In the genomic region with DNA sequence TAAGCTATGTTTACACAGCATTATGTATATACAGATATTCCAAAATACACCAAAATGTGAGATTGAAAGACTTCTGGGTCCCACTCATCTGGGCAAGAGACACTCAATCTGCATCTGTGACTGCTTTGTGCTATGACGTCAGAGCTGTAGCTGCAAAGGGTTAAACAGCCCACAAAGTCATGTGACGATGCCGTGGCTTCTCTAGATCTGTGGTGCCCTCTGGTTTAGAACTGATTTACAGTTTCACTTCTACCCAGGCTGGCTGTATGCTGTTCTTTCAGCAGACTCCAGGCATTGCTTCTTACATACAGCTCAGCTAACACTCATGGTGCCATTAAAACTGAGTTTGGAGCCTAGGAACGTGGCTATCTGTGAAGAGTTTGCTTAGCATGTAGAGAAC, we compare ENCODE assay signal across 7 mouse cellular contexts. TPM values are rescaled to one million over a fixed set of nuclear protein-coding genes. Genes with fewer than 3 reads are reported as not detected.
DNase-seq lines count a peak whose midpoint lies in the region; ATAC-seq and TF ChIP-seq lines count a peak whose summit lies in the region.

No protein-coding gene starts in this region.

- peak; percentile 67 for TF ChIP-seq EP300 in CH12.LX (IDR thresholded peaks at IDR 0.05; ENCODE audit: low read length)
- no peak for TF ChIP-seq EP300 in stomach, postnatal 0 days (optimal IDR thresholded peaks at IDR 0.05)

- H3K4me2 ChIP-seq in limb, embryonic 13.5 days (replicated peaks): no peak overlapping the region
- H3K4me2 ChIP-seq in CH12.LX (ENCODE audit: insufficient read depth, low read depth, poor library complexity, severe bottlenecking): peak overlapping the region; percentile 9; the same call in 1 of the 2 replicates
- H3K4me2 ChIP-seq in intestine, postnatal 0 days (replicated peaks; ENCODE audit: low read depth): no peak overlapping the region
- H3K4me2 ChIP-seq in stomach, postnatal 0 days (replicated peaks; ENCODE audit: low read depth): no peak overlapping the region
- no peak overlapping the region for H3K4me2 ChIP-seq in midbrain, embryonic 13.5 days (replicated peaks)
- no peak overlapping the region for H3K4me2 ChIP-seq in midbrain, embryonic 16.5 days (ENCODE audit: low read length)

- H3K27me3 ChIP-seq in limb, embryonic 13.5 days: no peaks in the 10 kb centered on the region
- no peaks in the 10 kb centered on the region for H3K27me3 ChIP-seq in limb, embryonic 10.5 days (ENCODE audit: low read depth, poor library complexity, severe bottlenecking)
- no peaks in the 10 kb centered on the region for H3K27me3 ChIP-seq in CH12.LX (replicated peaks)
- H3K27me3 ChIP-seq in intestine, postnatal 0 days (replicated peaks; ENCODE audit: control insufficient read depth, insufficient read depth, low read length): no peaks in the 10 kb centered on the region
- no peaks in the 10 kb centered on the region for H3K27me3 ChIP-seq in stomach, postnatal 0 days (ENCODE audit: control insufficient read depth, insufficient read depth, low read length)
- H3K27me3 ChIP-seq in midbrain, embryonic 13.5 days: no peaks in the 10 kb centered on the region
- H3K27me3 ChIP-seq in midbrain, embryonic 16.5 days (ENCODE audit: control insufficient read depth, insufficient read depth, low read depth, low read length): no peaks in the 10 kb centered on the region

- in situ Hi-C loops in CH12.LX (cut with MboI; ENCODE audit: low pct_ligation_motif_present, low pct_unique_long_range_greater_than_20kb, low sequenced_read_pairs): no loop called here

- peak; percentile 46 for TF ChIP-seq RAD21 in CH12.LX (IDR thresholded peaks at IDR 0.05; ENCODE audit: low read depth, low read length)

- H3K36me3 ChIP-seq in limb, embryonic 13.5 days: peaks cover 97% of the 10 kb centered on the region
- H3K36me3 ChIP-seq in limb, embryonic 10.5 days: peaks cover 99% of the 10 kb centered on the region
- H3K36me3 ChIP-seq in CH12.LX (replicated peaks in 1 of 2; ENCODE audit: control insufficient read depth in 1 of 2, insufficient read depth in 1 of 2, low read length in 1 of 2): peaks cover 78 to 94% of the 10 kb centered on the region in 2 experiments
- H3K36me3 ChIP-seq in intestine, postnatal 0 days (ENCODE audit: control insufficient read depth, insufficient read depth): peaks cover 84% of the 10 kb centered on the region
- H3K36me3 ChIP-seq in stomach, postnatal 0 days (ENCODE audit: control insufficient read depth, insufficient read depth, low read length): peaks cover 43% of the 10 kb centered on the region
- H3K36me3 ChIP-seq in midbrain, embryonic 13.5 days: peaks cover 91% of the 10 kb centered on the region
- H3K36me3 ChIP-seq in midbrain, embryonic 16.5 days (ENCODE audit: control insufficient read depth, insufficient read depth, low read length): peaks cover 52% of the 10 kb centered on the region

- no peak overlapping the region for H3K27ac ChIP-seq in limb, embryonic 13.5 days
- H3K27ac ChIP-seq in limb, embryonic 10.5 days: no peak overlapping the region
- H3K27ac ChIP-seq in CH12.LX (ENCODE audit: insufficient read depth, low read depth): 0 out of 2 replicates have a peak overlapping the region, but pooled peaks have one; percentile 4
- no peak overlapping the region for H3K27ac ChIP-seq in intestine, postnatal 0 days (ENCODE audit: low read depth, low read length)
- H3K27ac ChIP-seq in stomach, postnatal 0 days (replicated peaks): no peak overlapping the region
- H3K27ac ChIP-seq in midbrain, embryonic 13.5 days: no peak overlapping the region
- H3K27ac ChIP-seq in midbrain, embryonic 16.5 days (ENCODE audit: low read length): no peak overlapping the region

- no peak for TF ChIP-seq POLR2A in CH12.LX (IDR thresholded peaks at IDR 0.05; ENCODE audit: low read depth, low read length)

- 66% methylated on average over 4 of the region's 4 CpGs for WGBS in limb, embryonic 13.5 days
- 74% methylated on average over 4 of the region's 4 CpGs for WGBS in limb, embryonic 10.5 days
- 59% methylated on average over 4 of the region's 4 CpGs for WGBS in intestine, postnatal 0 days
- WGBS in stomach, postnatal 0 days: 59% methylated on average over 4 of the region's 4 CpGs
- WGBS in midbrain, embryonic 13.5 days: 78% methylated on average over 4 of the region's 4 CpGs
- 79% methylated on average over 4 of the region's 4 CpGs for WGBS in midbrain, embryonic 16.5 days

- no peak; the same call in 1 of the 2 replicates for ATAC-seq in limb, embryonic 13.5 days (ENCODE audit: low FRiP score, low read depth)
- no peak for ATAC-seq in intestine, postnatal 0 days
- no peak for ATAC-seq in stomach, postnatal 0 days (ENCODE audit: low FRiP score, low TSS enrichment)
- ATAC-seq in midbrain, embryonic 13.5 days: no peak
- no peak for ATAC-seq in midbrain, embryonic 16.5 days

- H3K9ac ChIP-seq in limb, embryonic 13.5 days: peak overlapping the region; percentile 39; the same call in 1 of the 2 replicates
- no peak overlapping the region for H3K9ac ChIP-seq in CH12.LX (ENCODE audit: insufficient read depth, low read depth)
- no peak overlapping the region for H3K9ac ChIP-seq in intestine, postnatal 0 days (ENCODE audit: low read depth, low read length)
- no peak overlapping the region for H3K9ac ChIP-seq in stomach, postnatal 0 days (ENCODE audit: low read length)
- no peak overlapping the region for H3K9ac ChIP-seq in midbrain, embryonic 13.5 days (replicated peaks)
- H3K9ac ChIP-seq in midbrain, embryonic 16.5 days (ENCODE audit: low read depth, low read length): no peak overlapping the region

- no peak for DNase-seq in limb, embryonic 10.5 days (ENCODE audit: low spot score)
- DNase-seq in CH12.LX (ENCODE audit: extremely low read depth): peak; percentile 85
- no peak for DNase-seq in stomach, postnatal 0 days (ENCODE audit: low spot score)

- no peak overlapping the region for H3K4me3 ChIP-seq in limb, embryonic 13.5 days
- H3K4me3 ChIP-seq in limb, embryonic 10.5 days: no peak overlapping the region
- H3K4me3 ChIP-seq in CH12.LX (replicated peaks in 1 of 3; ENCODE audit: low read depth in 2 of 3, low read length in 2 of 3, poor library complexity in 1 of 3): no peak overlapping the region
- no peak overlapping the region for H3K4me3 ChIP-seq in intestine, postnatal 0 days (ENCODE audit: low read depth, low read length)
- H3K4me3 ChIP-seq in stomach, postnatal 0 days (ENCODE audit: low read depth, low read length): no peak overlapping the region
- H3K4me3 ChIP-seq in midbrain, embryonic 13.5 days (replicated peaks): no peak overlapping the region
- H3K4me3 ChIP-seq in midbrain, embryonic 16.5 days (ENCODE audit: low read depth, low read length): no peak overlapping the region

- H3K4me1 ChIP-seq in limb, embryonic 13.5 days: peaks cover 3% of the 10 kb centered on the region; the same call in 1 of the 2 replicates
- H3K4me1 ChIP-seq in limb, embryonic 10.5 days: 0 out of 2 replicates have a peak, but pooled peaks cover 3% of the 10 kb centered on the region
- peaks cover 11 to 21% of the 10 kb centered on the region in 2 experiments for H3K4me1 ChIP-seq in CH12.LX (ENCODE audit: control insufficient read depth in 1 of 2, insufficient read depth in 2 of 2)
- H3K4me1 ChIP-seq in intestine, postnatal 0 days (replicated peaks; ENCODE audit: control insufficient read depth, insufficient read depth, low read length): no peaks in the 10 kb centered on the region
- H3K4me1 ChIP-seq in stomach, postnatal 0 days (replicated peaks; ENCODE audit: control insufficient read depth, insufficient read depth): no peaks in the 10 kb centered on the region
- no peaks in the 10 kb centered on the region for H3K4me1 ChIP-seq in midbrain, embryonic 13.5 days (replicated peaks)
- no peaks in the 10 kb centered on the region for H3K4me1 ChIP-seq in midbrain, embryonic 16.5 days (ENCODE audit: control insufficient read depth, insufficient read depth, low read length)

- peak in 1 of 2 experiments; percentile 46; a peak in 2 of 4 replicates for TF ChIP-seq CTCF in CH12.LX (conservative IDR thresholded peaks at IDR 0.05 in 1 of 2, IDR thresholded peaks at IDR 0.05 in 1 of 2; ENCODE audit: low read depth in 2 of 2, low read length in 2 of 2)
- 0 out of 2 replicates have a peak, but pooled peaks have one; percentile 21 for TF ChIP-seq CTCF in intestine, postnatal 0 days (IDR thresholded peaks at IDR 0.05; ENCODE audit: low read depth)
- TF ChIP-seq CTCF in stomach, postnatal 0 days (IDR thresholded peaks at IDR 0.05; ENCODE audit: low read depth): 0 out of 2 replicates have a peak, but pooled peaks have one; percentile 1

- dilution Hi-C loops in CH12.LX (cut with MboI; ENCODE audit: extremely low pct_ligation_motif_present, extremely low pct_unique_long_range_greater_than_20kb, low sequenced_read_pairs): no loop called here

- H3K79me2 ChIP-seq in CH12.LX (replicated peaks; ENCODE audit: control insufficient read depth, extremely low read depth, insufficient read depth, poor library complexity, severe bottlenecking): no peaks in the 10 kb centered on the region

- H3K9me3 ChIP-seq in limb, embryonic 13.5 days: no peaks in the 10 kb centered on the region
- H3K9me3 ChIP-seq in limb, embryonic 10.5 days (replicated peaks): no peaks in the 10 kb centered on the region
- no peaks in the 10 kb centered on the region for H3K9me3 ChIP-seq in CH12.LX (replicated peaks; ENCODE audit: low read length)
- no peaks in the 10 kb centered on the region for H3K9me3 ChIP-seq in intestine, postnatal 0 days (ENCODE audit: control insufficient read depth)
- no peaks in the 10 kb centered on the region for H3K9me3 ChIP-seq in stomach, postnatal 0 days (ENCODE audit: control insufficient read depth, low read length)
- H3K9me3 ChIP-seq in midbrain, embryonic 13.5 days: no peaks in the 10 kb centered on the region
- H3K9me3 ChIP-seq in midbrain, embryonic 16.5 days (replicated peaks; ENCODE audit: control insufficient read depth, low read length, poor library complexity, severe bottlenecking): no peaks in the 10 kb centered on the region

RNA-seq across cellular contexts. Expression of gene Zc2hc1c, which starts 16.3 kb away (rescaled TPM):
- 1.0 and 1.2 TPM in 2 replicates for polyA plus RNA-seq in limb, embryonic 13.5 days (2015; fragmentation: Nextera tagmentation; extraction: Ambion mirVana)
- 0.68 and 0.91 TPM in 2 replicates for polyA plus RNA-seq in limb, embryonic 10.5 days (2016; fragmentation: Nextera tagmentation; extraction: Ambion mirVana)
- total RNA-seq in CH12.LX (2012; rRNA removed) (0.08 and 0.13 TPM in 2 replicates), CH12.LX (2014; rRNA removed) (not detected in 2 replicates)
- polyA plus RNA-seq in CH12.LX (2012; ENCODE audit: insufficient read length, low read depth): 0.13 and 0.19 TPM in 2 replicates
- 0.86 and 0.96 TPM in 2 replicates for polyA plus RNA-seq in intestine, postnatal 0 days (2015; fragmentation: Nextera tagmentation; extraction: Ambion mirVana)
- 0.76 and 0.93 TPM in 2 replicates for polyA plus RNA-seq in stomach, postnatal 0 days (2015; fragmentation: Nextera tagmentation; extraction: Ambion mirVana)
- 1.3 TPM in 2 replicates for polyA plus RNA-seq in midbrain, embryonic 13.5 days (2015; fragmentation: Nextera tagmentation; extraction: Ambion mirVana)
- polyA plus RNA-seq in midbrain, embryonic 16.5 days (2015; fragmentation: Nextera tagmentation; extraction: Ambion mirVana): 2.2 and 2.4 TPM in 2 replicates

RNA-seq across cellular contexts. Expression of gene Acyp1, which starts 16.5 kb away (rescaled TPM):
- 44.8 and 48.4 TPM in 2 replicates for polyA plus RNA-seq in limb, embryonic 13.5 days (2015; fragmentation: Nextera tagmentation; extraction: Ambion mirVana)
- polyA plus RNA-seq in limb, embryonic 10.5 days (2016; fragmentation: Nextera tagmentation; extraction: Ambion mirVana): 47.2 and 54.2 TPM in 2 replicates
- total RNA-seq in CH12.LX (2012; rRNA removed) (22.7 and 27.5 TPM in 2 replicates), CH12.LX (2014; rRNA removed) (34.0 and 37.2 TPM in 2 replicates)
- polyA plus RNA-seq in CH12.LX (2012; ENCODE audit: insufficient read length, low read depth): 10.7 and 15.3 TPM in 2 replicates
- 50.3 and 51.9 TPM in 2 replicates for polyA plus RNA-seq in intestine, postnatal 0 days (2015; fragmentation: Nextera tagmentation; extraction: Ambion mirVana)
- polyA plus RNA-seq in stomach, postnatal 0 days (2015; fragmentation: Nextera tagmentation; extraction: Ambion mirVana): 33.6 and 35.9 TPM in 2 replicates
- 68.1 and 71.4 TPM in 2 replicates for polyA plus RNA-seq in midbrain, embryonic 13.5 days (2015; fragmentation: Nextera tagmentation; extraction: Ambion mirVana)
- 48.4 and 50.2 TPM in 2 replicates for polyA plus RNA-seq in midbrain, embryonic 16.5 days (2015; fragmentation: Nextera tagmentation; extraction: Ambion mirVana)

RNA-seq across cellular contexts. Expression of gene Mlh3, which starts 34.3 kb away (rescaled TPM):
- 10.0 and 10.8 TPM in 2 replicates for polyA plus RNA-seq in limb, embryonic 13.5 days (2015; fragmentation: Nextera tagmentation; extraction: Ambion mirVana)
- 7.0 and 8.2 TPM in 2 replicates for polyA plus RNA-seq in limb, embryonic 10.5 days (2016; fragmentation: Nextera tagmentation; extraction: Ambion mirVana)
- 6.1 and 7.8 TPM in 2 replicates for total RNA-seq in CH12.LX (2012; rRNA removed)
- 8.2 and 9.8 TPM in 2 replicates for total RNA-seq in CH12.LX (2014; rRNA removed)
- 6.7 and 8.3 TPM in 2 replicates for polyA plus RNA-seq in CH12.LX (2012; ENCODE audit: insufficient read length, low read depth)
- 2.5 and 3.0 TPM in 2 replicates for polyA plus RNA-seq in intestine, postnatal 0 days (2015; fragmentation: Nextera tagmentation; extraction: Ambion mirVana)
- polyA plus RNA-seq in stomach, postnatal 0 days (2015; fragmentation: Nextera tagmentation; extraction: Ambion mirVana): 3.0 and 3.2 TPM in 2 replicates
- 8.9 and 9.0 TPM in 2 replicates for polyA plus RNA-seq in midbrain, embryonic 13.5 days (2015; fragmentation: Nextera tagmentation; extraction: Ambion mirVana)
- 9.0 and 9.1 TPM in 2 replicates for polyA plus RNA-seq in midbrain, embryonic 16.5 days (2015; fragmentation: Nextera tagmentation; extraction: Ambion mirVana)

RNA-seq across cellular contexts. Expression of gene Nek9, which starts 34.4 kb away (rescaled TPM):
- 25.4 and 29.1 TPM in 2 replicates for polyA plus RNA-seq in limb, embryonic 13.5 days (2015; fragmentation: Nextera tagmentation; extraction: Ambion mirVana)
- polyA plus RNA-seq in limb, embryonic 10.5 days (2016; fragmentation: Nextera tagmentation; extraction: Ambion mirVana): 26.0 and 29.9 TPM in 2 replicates
- 23.5 and 27.4 TPM in 2 replicates for total RNA-seq in CH12.LX (2012; rRNA removed)
- total RNA-seq in CH12.LX (2014; rRNA removed): 12.7 and 15.6 TPM in 2 replicates
- polyA plus RNA-seq in CH12.LX (2012; ENCODE audit: insufficient read length, low read depth): 30.9 and 32.0 TPM in 2 replicates
- 10.2 and 10.3 TPM in 2 replicates for polyA plus RNA-seq in intestine, postnatal 0 days (2015; fragmentation: Nextera tagmentation; extraction: Ambion mirVana)
- polyA plus RNA-seq in stomach, postnatal 0 days (2015; fragmentation: Nextera tagmentation; extraction: Ambion mirVana): 7.2 and 8.1 TPM in 2 replicates
- 12.6 and 13.5 TPM in 2 replicates for polyA plus RNA-seq in midbrain, embryonic 13.5 days (2015; fragmentation: Nextera tagmentation; extraction: Ambion mirVana)
- 9.1 and 10.2 TPM in 2 replicates for polyA plus RNA-seq in midbrain, embryonic 16.5 days (2015; fragmentation: Nextera tagmentation; extraction: Ambion mirVana)
